Mouse (Mus musculus): ENCODE measurements around the gene Gm4744. TPM values are rescaled to one million over a fixed set of nuclear protein-coding genes. Genes with fewer than 3 reads are reported as not detected.

Gm4744 gene
- polyA plus RNA-seq (2015; fragmentation: Nextera tagmentation; extraction: Ambion mirVana) = not detected in 2 replicates

DNA sequence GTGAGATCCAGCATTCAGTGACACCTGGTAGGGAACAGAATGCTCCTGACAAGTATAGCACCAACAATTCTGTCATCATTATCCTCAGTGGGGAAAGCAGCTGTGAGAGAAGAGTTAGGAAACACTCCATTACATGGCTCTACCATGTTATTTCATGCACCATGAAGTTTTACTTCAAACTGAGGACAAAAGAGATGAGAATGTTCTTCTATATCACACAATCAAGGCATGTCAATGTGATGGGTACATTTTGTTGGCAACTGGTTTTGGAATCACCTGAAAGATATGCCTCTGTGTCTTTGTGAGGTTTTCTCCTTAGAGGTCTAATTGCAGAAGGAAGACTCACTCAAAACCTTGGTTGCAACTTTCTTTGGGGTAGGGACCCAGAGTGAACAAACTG lies at the start of gene Gm4744:
Gene Gm4744, minus strand, starts transcription at position 101 of the 400 bp plus-strand sequence.

DNA sequence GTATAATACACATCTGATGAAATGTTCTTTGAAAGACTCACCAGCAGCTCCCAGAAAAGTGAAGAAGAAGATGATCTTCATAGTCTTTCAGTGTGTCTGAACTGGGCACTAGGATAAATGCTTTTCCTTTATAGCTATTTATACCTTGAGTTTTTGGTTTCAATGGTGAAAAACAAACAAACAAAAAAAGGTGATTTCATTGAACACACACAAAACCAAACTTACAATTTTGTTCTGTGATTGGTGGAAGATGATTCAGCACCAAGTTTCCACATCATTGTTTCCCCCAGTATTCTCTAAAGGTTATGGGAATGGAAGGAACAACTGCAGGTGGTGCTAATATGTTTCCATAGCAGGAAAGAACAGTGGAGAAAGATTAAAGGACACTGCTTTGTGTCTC lies 47.7 kb upstream of the Gm4744 start, which contains the start of gene Gm2663:
Gene Gm2663, minus strand, starts transcription at position 101 of the 400 bp plus-strand sequence.

DNA sequence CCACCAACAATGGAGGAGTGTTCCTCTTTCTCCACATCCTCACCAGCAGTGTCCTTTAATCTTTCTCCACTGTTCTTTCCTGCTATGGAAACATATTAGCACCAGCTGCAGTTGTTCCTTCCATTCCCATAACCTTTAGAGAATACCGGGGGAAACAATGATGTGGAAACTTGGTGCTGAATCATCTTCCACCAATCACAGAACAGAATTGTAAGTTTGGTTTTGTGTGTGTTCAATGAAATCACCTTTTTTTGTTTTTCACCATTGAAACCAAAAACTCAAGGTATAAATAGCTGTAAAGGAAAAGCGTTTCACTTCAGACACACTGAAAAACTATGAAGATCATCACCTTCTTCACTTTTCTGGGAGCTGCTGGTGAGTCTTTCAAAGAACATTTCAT lies 12.8 kb upstream of the Gm4744 start, which contains the start of gene 1810009J06Rik:
Gene 1810009J06Rik, plus strand, starts transcription at position 301 of the 400 bp plus-strand sequence.

DNA sequence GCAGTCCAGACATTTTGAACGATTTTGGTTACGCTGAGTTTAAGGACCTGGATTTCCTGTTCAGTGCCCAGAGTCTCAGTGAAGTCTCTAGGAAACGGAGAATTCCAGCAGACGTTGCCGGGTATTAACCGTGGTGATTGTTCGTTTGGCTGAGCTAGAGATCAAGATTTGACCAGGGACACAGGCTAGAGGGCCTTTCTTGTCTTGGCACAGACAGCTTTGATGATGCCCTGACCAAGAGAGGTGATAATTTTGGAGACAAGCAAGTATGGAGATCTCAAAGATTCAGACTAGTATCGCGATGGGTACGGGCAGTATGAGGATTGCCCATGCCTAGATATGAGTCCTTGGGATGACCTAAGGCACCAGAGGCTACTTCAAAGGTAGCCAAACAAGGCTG lies 11.2 kb downstream of the Gm4744 start, which contains the start of gene 1700074P13Rik:
Gene 1700074P13Rik, minus strand, starts transcription at position 101 of the 400 bp plus-strand sequence.

DNA sequence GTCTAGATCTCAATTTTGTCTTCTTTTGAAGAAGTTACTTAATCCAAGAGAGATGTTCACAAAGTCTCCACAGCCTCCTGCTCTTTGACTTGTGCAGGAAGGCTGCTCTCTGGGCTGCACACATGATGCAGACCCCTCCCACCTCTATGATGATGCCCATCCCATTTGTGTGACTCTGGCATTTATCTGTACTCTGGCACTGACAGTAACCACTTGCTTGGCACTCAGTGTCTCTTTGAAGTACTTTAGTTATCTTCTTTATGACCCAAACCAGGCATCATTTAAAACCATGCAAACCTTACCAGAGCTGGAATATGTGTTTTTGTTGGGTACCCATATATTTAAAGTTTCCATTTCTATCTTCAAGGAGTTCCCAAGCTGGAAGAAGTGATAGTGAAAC lies 51.4 kb downstream of the Gm4744 start, which contains the start of gene Prss58:
Gene Prss58, minus strand, starts transcription at position 101 of the 400 bp plus-strand sequence.

Other genes with a start within 250 kb of the Gm4744 start
- not detected in 2 replicates for gene Moxd2, start 64.4 kb downstream of the Gm4744 start, polyA plus RNA-seq (2015; fragmentation: Nextera tagmentation; extraction: Ambion mirVana)
- gene Prss58, start 51.5 kb downstream of the Gm4744 start, polyA plus RNA-seq (2015; fragmentation: Nextera tagmentation; extraction: Ambion mirVana) = not detected in 2 replicates
- not detected in 2 replicates for gene 1700074P13Rik, start 11.3 kb downstream of the Gm4744 start, polyA plus RNA-seq (2015; fragmentation: Nextera tagmentation; extraction: Ambion mirVana)
- not detected in 2 replicates for gene 1810009J06Rik, start 12.9 kb upstream of the Gm4744 start, polyA plus RNA-seq (2015; fragmentation: Nextera tagmentation; extraction: Ambion mirVana)
- gene Gm2663, start 47.6 kb upstream of the Gm4744 start, polyA plus RNA-seq (2015; fragmentation: Nextera tagmentation; extraction: Ambion mirVana) = not detected in 2 replicates
- gene 2210010C04Rik, start 83.6 kb upstream of the Gm4744 start, polyA plus RNA-seq (2015; fragmentation: Nextera tagmentation; extraction: Ambion mirVana) = not detected in 2 replicates